Mouse (Mus musculus) stomach, embryonic 16.5 days (tissue): ENCODE measurements at regions not wholly inside any gene's neighbourhood (a gene's known extent, or its start where the extent isn't known, plus 50 kb on each side); places are given as distances from the start of the nearest gene placed in this dataset.

Experiments used
- ATAC-seq: fragments of 200-750 bp; cut with Nextera tagmentation; 2 replicates; pipeline ENCODE4 v1.8.0; 2017; ENCODE audit warnings: moderate number of reproducible peaks, moderate TSS enrichment; ENCODE audit not compliant: insufficient read depth, low FRiP score
- H3K27ac ChIP-seq: fragments of 300-500 bp; sonication (generic); 2 replicates; pipeline ENCODE4 v1.5.1; 2014; ENCODE audit warnings: low read length
- H3K27me3 ChIP-seq: fragments of 300-500 bp; sonication (generic); 2 replicates; pipeline ENCODE4 v1.6.1; 2014; ENCODE audit warnings: low read length, control low read depth, mixed read lengths; ENCODE audit not compliant: control insufficient read depth, insufficient read depth
- H3K36me3 ChIP-seq: fragments of 300-500 bp; sonication (generic); 2 replicates; pipeline ENCODE4 v1.6.1; 2014; ENCODE audit warnings: low read length; ENCODE audit not compliant: control insufficient read depth, insufficient read depth
- H3K4me1 ChIP-seq: fragments of 300-500 bp; sonication (generic); 2 replicates; pipeline ENCODE4 v1.6.1; 2014; ENCODE audit warnings: low read length, control low read depth, mixed read lengths; ENCODE audit not compliant: control insufficient read depth, insufficient read depth
- H3K4me2 ChIP-seq: fragments of 300-500 bp; sonication (generic); 2 replicates; pipeline ENCODE4 v1.6.1; 2014; ENCODE audit warnings: low read depth, low read length, mixed read lengths
- H3K4me3 ChIP-seq: fragments of 300-500 bp; sonication (generic); replicated peaks from 2 replicates; pipeline ENCODE4 v1.5.1; 2014; ENCODE audit warnings: mild to moderate bottlenecking, low read length
- H3K9ac ChIP-seq: fragments of 300-500 bp; sonication (generic); 2 replicates; pipeline ENCODE4 v1.6.1; 2014; ENCODE audit warnings: low read length
- H3K9me3 ChIP-seq: fragments of 300-500 bp; sonication (generic); replicated peaks from 2 replicates; pipeline ENCODE4 v1.6.1; 2016; ENCODE audit warnings: low read length, control low read depth; ENCODE audit not compliant: control insufficient read depth
- WGBS: fragments of 180-500 bp; shearing (Covaris S2); extraction: QIAGEN DNeasy Blood & Tissue Kit; methylation state at CpG from one replicate; pipeline ENCODE4 v1.1.7; 2014; 5-methylcytosine and 5-hydroxymethylcytosine counted together

DNA sequence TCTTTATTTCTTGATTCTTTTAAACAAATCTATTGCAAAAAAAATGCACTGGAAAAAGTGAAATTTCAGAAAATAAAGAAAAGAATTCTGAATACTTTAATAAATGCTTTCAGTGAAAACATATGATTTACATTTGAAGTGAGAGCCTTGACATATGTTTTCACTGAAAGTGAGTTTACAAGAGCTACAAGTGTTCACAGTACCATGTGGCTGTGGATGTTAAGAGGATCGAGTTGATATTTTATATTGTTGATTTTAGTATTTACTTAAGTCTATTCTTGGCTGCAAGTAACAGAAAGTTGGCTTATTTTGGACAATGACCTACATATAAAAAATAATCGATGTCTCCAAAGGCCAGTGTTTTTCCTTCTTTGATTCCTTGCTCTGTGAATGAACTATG lies 607.2 kb downstream of the 1190002N15Rik start:
- no peaks in the 10 kb centered on the region for H3K36me3 ChIP-seq
- no peak overlapping the region for H3K4me3 ChIP-seq
- no peak overlapping the region for H3K9ac ChIP-seq
- H3K4me1 ChIP-seq, result no peaks in the 10 kb centered on the region
- 58% methylated on average over 2 of the region's 2 CpGs for WGBS
- no peak overlapping the region for H3K27ac ChIP-seq
- ATAC-seq, result no peak
- no peaks in the 10 kb centered on the region for H3K9me3 ChIP-seq
- no peak overlapping the region for H3K4me2 ChIP-seq
- no peaks in the 10 kb centered on the region for H3K27me3 ChIP-seq

DNA sequence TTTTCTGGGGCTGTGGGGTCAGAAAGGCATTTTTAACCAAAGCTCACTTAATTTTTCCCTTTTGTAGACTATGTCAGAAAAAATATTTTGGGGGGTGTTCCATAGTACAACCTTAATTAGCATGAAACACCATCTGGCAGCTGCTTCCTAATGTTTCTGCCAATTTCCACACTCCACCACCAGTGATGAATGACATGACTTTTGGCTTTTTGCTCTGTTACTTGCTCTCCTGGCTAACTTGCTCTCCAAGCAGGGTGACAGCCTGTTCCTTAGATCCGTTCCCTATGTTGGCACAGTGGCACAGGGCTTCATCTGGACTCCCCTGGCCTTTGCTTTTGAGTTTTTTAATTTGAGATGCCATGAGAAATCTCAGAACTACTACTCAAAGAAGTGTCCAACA lies 648.6 kb downstream of the 1190002N15Rik start:
- Histone ChIP-seq H3K27ac (no peak overlapping the region), H3K9me3 (no peaks in the 10 kb centered on the region), H3K4me2 (no peak overlapping the region), H3K4me1 (no peaks in the 10 kb centered on the region), H3K36me3 (no peaks in the 10 kb centered on the region), H3K9ac (no peak overlapping the region), H3K4me3 (no peak overlapping the region), H3K27me3 (no peaks in the 10 kb centered on the region)
- no peak for ATAC-seq
- 56% methylated on average over 1 of the region's 1 CpGs for WGBS

- H3K9ac ChIP-seq, result no peak overlapping the region
- no peak overlapping the region for H3K27ac ChIP-seq
- H3K4me2 ChIP-seq, result no peak overlapping the region
- no peaks in the 10 kb centered on the region for H3K27me3 ChIP-seq
- 77% methylated on average over 2 of the region's 2 CpGs for WGBS
- no peaks in the 10 kb centered on the region for H3K9me3 ChIP-seq
- no peak for ATAC-seq
- no peaks in the 10 kb centered on the region for H3K36me3 ChIP-seq
- no peak overlapping the region for H3K4me3 ChIP-seq
- no peaks in the 10 kb centered on the region for H3K4me1 ChIP-seq
Observed at GRCm38 (mm10) chr9:93880112-93880511, 657.8 kb downstream of the 1190002N15Rik start.

- Histone ChIP-seq H3K27ac (no peak overlapping the region), H3K9me3 (no peaks in the 10 kb centered on the region), H3K36me3 (no peaks in the 10 kb centered on the region), H3K27me3 (no peaks in the 10 kb centered on the region), H3K4me2 (no peak overlapping the region), H3K4me1 (no peaks in the 10 kb centered on the region), H3K4me3 (no peak overlapping the region), H3K9ac (no peak overlapping the region)
- WGBS, result 78% methylated on average over 2 of the region's 2 CpGs
- no peak for ATAC-seq
Observed at GRCm38 (mm10) chr9:93879572-93879971, 658.3 kb downstream of the 1190002N15Rik start.

DNA sequence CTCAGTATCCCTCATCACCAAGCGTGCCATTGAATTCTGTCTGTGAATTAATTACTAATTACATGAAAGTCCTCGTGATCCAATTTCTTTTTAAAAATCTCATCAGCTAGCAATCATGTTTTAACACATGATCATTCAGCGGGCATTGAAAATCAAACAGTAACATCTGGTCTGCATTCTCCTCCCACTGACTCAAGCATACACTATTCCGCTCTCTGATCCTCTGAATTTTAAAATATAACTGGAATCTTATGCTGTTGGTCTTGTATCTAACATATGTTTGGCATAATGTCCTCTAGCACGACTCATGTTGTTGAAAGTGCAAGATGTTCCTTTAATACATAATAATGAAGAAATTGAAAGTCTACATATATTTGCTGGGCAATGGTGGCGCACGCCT lies 667.1 kb downstream of the 1190002N15Rik start:
- ATAC-seq, result no peak
- no peak overlapping the region for H3K9ac ChIP-seq
- H3K4me1 ChIP-seq, result no peaks in the 10 kb centered on the region
- H3K36me3 ChIP-seq, result no peaks in the 10 kb centered on the region
- H3K4me2 ChIP-seq, result no peak overlapping the region
- no peak overlapping the region for H3K4me3 ChIP-seq
- H3K27ac ChIP-seq, result no peak overlapping the region
- 79% methylated on average over 7 of the region's 7 CpGs for WGBS
- no peaks in the 10 kb centered on the region for H3K9me3 ChIP-seq
- H3K27me3 ChIP-seq, result no peaks in the 10 kb centered on the region

DNA sequence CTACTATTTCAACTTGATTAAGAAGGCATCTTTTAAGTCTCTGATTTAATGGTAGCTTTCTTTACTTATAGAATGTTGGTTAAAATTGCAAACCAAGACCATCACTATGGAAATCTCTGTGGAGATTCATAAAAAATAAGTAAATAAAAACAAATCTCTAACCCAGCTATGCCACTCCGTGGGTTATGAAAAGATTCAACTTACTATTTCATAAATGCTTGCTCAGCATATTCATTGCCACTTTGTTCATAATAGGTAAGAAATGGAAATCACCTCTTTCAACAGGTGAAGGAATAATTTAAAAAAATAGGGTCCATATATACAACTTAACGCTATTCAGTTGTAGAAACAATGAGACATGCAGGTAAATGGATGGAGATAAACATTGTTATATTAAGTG lies 679.9 kb downstream of the 1190002N15Rik start:
- no peak overlapping the region for H3K4me2 ChIP-seq
- H3K4me3 ChIP-seq, result no peak overlapping the region
- H3K27me3 ChIP-seq, result no peaks in the 10 kb centered on the region
- WGBS, result 69% methylated on average over 2 of the region's 2 CpGs
- no peaks in the 10 kb centered on the region for H3K9me3 ChIP-seq
- H3K4me1 ChIP-seq, result no peaks in the 10 kb centered on the region
- no peak overlapping the region for H3K27ac ChIP-seq
- no peaks in the 10 kb centered on the region for H3K36me3 ChIP-seq
- ATAC-seq, result no peak
- no peak overlapping the region for H3K9ac ChIP-seq

- no peaks in the 10 kb centered on the region for H3K4me1 ChIP-seq
- H3K27me3 ChIP-seq, result no peaks in the 10 kb centered on the region
- no peak overlapping the region for H3K4me2 ChIP-seq
- H3K27ac ChIP-seq, result no peak overlapping the region
- H3K9ac ChIP-seq, result no peak overlapping the region
- no peak for ATAC-seq
- H3K9me3 ChIP-seq, result no peaks in the 10 kb centered on the region
- H3K36me3 ChIP-seq, result no peaks in the 10 kb centered on the region
- no peak overlapping the region for H3K4me3 ChIP-seq
Observed at GRCm38 (mm10) chr9:93846411-93846810, 691.5 kb downstream of the 1190002N15Rik start.

- H3K36me3 ChIP-seq, result no peaks in the 10 kb centered on the region
- WGBS, result 77% methylated on average over 5 of the region's 5 CpGs
- H3K27ac ChIP-seq, result no peak overlapping the region
- no peak overlapping the region for H3K4me3 ChIP-seq
- no peaks in the 10 kb centered on the region for H3K27me3 ChIP-seq
- H3K4me1 ChIP-seq, result no peaks in the 10 kb centered on the region
- no peaks in the 10 kb centered on the region for H3K9me3 ChIP-seq
- no peak for ATAC-seq
- H3K9ac ChIP-seq, result no peak overlapping the region
- H3K4me2 ChIP-seq, result no peak overlapping the region
Observed at GRCm38 (mm10) chr9:93843869-93844268, 694.0 kb downstream of the 1190002N15Rik start.
